ENCODE assay signal across 31 mouse cellular contexts in genomic region chr6:31032147-31032546, GRCm38 (mm10).
"Had no signal": no experiment of that assay in that cellular context is flagged by ENCODE, and none has a peak within 500 bp of the region (broad histone marks: within the 10 kb centered on the region; RNA-seq: fewer than 3 reads in every experiment).

No protein-coding gene starts in this region.

- H3K9me3 ChIP-seq: heart, embryonic 13.5 days; heart, embryonic 15.5 days; hindbrain, embryonic 10.5 days; hindbrain, embryonic 12.5 days; hindbrain, embryonic 13.5 days; hindbrain, embryonic 15.5 days; intestine, embryonic 15.5 days; kidney, embryonic 15.5 days had no signal

- DNase-seq: heart, postnatal 10 days; heart, postnatal 14 days; heart, postnatal 36 days; heart, postnatal 4 days; kidney, adult 11 months; kidney, adult 18-20 months; kidney, adult 2 months; kidney, adult 8-10 months; kidney, adult 9 months; kidney, postnatal 10 days; kidney, postnatal 14 days; kidney, postnatal 25 days; kidney, postnatal 36 days; kidney, postnatal 4 days; layer of hippocampus, adult 9-11 months; layer of hippocampus, postnatal 36 days had no signal

- H3K27ac ChIP-seq: heart, embryonic 13.5 days; heart, embryonic 15.5 days; hindbrain, embryonic 12.5 days; hindbrain, embryonic 14.5 days; hindbrain, postnatal 0 days; intestine, embryonic 15.5 days; kidney, embryonic 15.5 days; kidney, postnatal 0 days had no signal

- H3K27me3 ChIP-seq: heart, embryonic 13.5 days; heart, embryonic 15.5 days; hindbrain, embryonic 12.5 days; hindbrain, embryonic 13.5 days; hindbrain, embryonic 15.5 days; intestine, embryonic 15.5 days; kidney, embryonic 15.5 days had no signal

- ATAC-seq: inflammation-experienced regulatory T-cells, adult 6 months; intestine, embryonic 16.5 days had no signal

- H3K36me3 ChIP-seq: heart, embryonic 13.5 days; heart, embryonic 15.5 days; hindbrain, embryonic 10.5 days; hindbrain, embryonic 12.5 days; hindbrain, embryonic 13.5 days; hindbrain, embryonic 15.5 days; intestine, embryonic 15.5 days; kidney, embryonic 15.5 days had no signal

- H3K4me3 ChIP-seq: heart, embryonic 13.5 days; heart, embryonic 15.5 days; hindbrain, embryonic 10.5 days; hindbrain, embryonic 12.5 days; hindbrain, embryonic 13.5 days; hindbrain, embryonic 15.5 days; intestine, embryonic 15.5 days; kidney, embryonic 15.5 days; layer of hippocampus, adult 2 months; left cerebral cortex, adult 2 months had no signal

- H3K9ac ChIP-seq: hindbrain, embryonic 12.5 days; hindbrain, embryonic 15.5 days; intestine, embryonic 15.5 days; kidney, embryonic 15.5 days had no signal

- H3K4me2 ChIP-seq: hindbrain, embryonic 12.5 days; hindbrain, embryonic 13.5 days; hindbrain, embryonic 14.5 days; hindbrain, embryonic 15.5 days had no signal
